Mouse (Mus musculus) brain, adult 2 months (tissue): ENCODE measurements at regions not wholly inside any gene's neighbourhood (a gene's known extent, or its start where the extent isn't known, plus 50 kb on each side); places are given as distances from the start of the nearest gene placed in this dataset.
A peak's percentile ranks its signal among the peaks of the same experiment; 100 is the strongest.
"Not testable (repeated sequence)": the region's sequence is repeated elsewhere in the genome, so short reads cannot be mapped to it uniquely, and the experiment has no call there.

Experiments used
- DNase-seq: peaks from one replicate; pipeline ENCODE4 v3.0.0; 2011; ENCODE audit warnings: low read depth, low spot score

- no peak for DNase-seq
These were observed 167.9 kb downstream of the Basp1 start for GRCm38 (mm10) chr15:25245631-25246030.

DNA sequence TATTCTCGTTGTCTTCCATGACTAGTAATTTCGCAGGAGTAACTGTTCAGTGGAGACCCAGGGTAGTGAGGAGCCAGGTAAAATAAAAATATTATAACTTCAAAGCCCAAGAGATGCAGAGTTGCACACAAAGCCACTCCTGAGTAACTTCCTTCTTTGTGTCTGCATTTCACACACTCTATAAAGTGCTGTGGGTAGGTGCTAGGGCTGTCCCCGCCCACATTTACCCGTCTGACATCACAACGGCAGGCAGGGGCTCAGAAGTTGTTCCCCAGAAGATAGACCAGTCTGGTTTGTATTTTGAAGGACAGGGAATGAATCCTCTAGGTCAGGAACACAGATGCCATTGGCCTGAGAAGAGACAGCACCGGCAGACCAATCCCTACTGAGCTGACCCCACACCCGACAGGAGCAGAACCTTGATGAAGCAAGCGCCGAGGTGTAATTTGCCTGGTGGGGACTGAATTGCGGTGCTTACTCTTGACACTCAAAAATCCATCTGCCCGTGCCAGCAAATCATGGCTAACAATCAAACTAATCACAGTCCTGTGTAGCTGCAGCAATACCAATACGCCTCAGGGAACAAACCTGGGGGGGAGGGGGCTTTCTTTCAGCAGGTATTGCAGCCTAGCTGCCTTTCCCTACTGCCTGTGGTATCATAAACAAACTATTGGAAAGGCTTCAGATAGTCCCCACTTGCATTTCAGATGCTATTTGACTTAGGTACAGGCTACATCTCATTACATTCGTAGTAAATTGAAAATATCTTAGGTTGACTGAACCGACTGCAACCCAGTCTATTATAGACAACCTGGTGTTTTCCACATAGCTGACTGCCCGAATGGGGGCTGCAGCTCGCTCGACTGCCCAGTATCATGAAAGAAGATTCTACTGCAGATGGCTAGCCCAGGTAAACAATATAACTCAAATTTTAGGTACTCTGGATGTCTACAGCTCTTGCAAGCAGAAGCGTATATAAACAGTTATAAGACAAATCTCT, 175.6 kb downstream of the Basp1 start:
- no peak for DNase-seq

DNA sequence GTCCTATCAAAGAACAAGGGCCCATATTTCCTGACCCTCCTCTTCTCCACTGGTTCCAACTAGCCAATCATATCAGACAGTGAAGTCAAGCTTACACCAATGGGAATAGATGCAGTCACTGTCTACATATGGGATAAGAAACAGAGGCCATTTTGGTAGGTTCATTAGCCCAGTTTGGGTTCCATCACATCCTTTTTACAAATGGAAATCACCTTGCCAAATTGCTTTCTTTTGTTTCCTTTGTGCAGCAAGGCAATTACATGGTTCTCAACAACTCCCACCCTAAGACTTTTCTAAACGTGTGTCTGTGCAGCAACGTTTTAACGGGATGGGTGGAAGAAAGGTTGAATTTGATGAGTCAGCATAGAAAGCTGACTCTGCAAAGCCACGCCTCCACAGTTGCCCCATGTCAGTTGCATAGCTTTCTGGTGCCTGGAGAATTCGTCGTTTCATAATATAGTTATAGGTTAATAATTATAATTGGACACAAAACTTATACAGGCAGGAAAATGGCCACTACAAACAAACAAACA, 177.3 kb downstream of the Basp1 start:
- DNase-seq: no peak

DNA sequence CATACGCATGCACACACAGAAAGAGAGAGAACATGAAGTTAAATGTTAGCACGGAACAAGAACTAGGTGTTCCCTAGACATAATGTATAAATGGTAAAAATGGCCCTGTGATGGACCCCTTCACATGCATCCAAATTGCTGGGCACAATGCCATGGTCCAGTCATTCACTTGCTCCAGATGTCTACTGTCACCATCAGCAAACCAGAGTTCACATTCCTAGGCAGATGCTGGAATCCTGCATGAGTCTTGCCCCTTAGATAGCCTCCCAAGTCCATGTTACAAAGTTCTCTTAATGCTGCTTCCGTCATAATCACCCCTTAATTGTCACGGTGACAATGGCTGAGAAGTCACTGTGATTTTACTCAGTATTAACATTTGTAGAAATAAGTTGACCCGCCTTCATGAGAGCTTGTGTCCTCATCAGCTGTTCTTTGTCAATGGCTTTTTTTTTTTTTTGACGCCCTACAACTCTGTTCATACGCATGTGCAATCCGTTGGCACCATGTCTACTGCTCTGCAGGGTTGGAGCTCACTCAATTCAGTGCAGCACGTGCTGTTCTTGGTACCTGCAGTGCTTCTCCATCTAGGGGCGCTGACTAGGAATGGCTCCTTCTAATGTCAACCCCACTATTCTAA, 179.4 kb downstream of the Basp1 start:
- no peak for DNase-seq

- no peak for DNase-seq
These were observed 183.4 kb downstream of the Basp1 start for GRCm38 (mm10) chr15:25230213-25230612.

DNA sequence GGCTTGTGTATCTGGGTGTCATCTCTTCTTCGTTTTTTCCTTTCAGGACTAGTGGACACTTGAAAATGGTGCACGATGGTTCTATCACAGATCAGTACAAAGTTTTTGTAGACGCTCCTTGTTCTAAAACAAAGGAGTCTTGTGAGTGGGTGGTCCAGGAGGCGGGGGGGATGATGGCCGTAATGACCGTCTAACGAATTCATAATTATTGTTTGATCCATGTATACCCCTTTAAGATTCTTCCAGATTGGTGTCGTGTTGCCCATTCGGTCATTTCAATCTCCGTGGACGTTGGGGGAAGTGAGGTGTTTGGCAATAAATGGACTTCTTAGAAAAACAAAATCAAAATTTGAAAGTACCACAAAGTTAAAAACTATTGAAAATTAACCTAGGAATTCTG, 183.8 kb downstream of the Basp1 start:
- DNase-seq: no peak

- no peak for DNase-seq
These were observed 186.1 kb downstream of the Basp1 start for GRCm38 (mm10) chr15:25227496-25227895.

GRCm38 (mm10) chr15:25225936-25226335, 187.6 kb downstream of the Basp1 start:
- no peak for DNase-seq

DNA sequence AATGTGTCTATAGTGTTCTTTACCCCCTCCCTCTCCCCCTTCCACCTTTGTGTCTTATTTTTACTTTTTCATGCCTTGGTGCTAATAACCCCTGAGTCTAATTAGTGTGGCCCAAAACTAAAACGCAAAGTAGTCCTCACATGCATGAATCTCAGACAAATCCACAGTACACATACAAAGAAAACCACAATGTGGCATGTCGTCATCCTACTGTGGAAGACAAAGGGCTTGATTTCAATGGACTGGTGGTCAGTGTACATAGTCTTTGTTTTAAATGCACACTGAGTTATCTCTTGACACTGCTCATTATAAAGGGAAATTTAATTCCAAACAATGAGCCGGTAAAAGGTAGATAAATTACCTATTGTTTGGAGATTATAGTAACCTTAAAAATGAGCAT, 188.1 kb downstream of the Basp1 start:
- no peak for DNase-seq

DNA sequence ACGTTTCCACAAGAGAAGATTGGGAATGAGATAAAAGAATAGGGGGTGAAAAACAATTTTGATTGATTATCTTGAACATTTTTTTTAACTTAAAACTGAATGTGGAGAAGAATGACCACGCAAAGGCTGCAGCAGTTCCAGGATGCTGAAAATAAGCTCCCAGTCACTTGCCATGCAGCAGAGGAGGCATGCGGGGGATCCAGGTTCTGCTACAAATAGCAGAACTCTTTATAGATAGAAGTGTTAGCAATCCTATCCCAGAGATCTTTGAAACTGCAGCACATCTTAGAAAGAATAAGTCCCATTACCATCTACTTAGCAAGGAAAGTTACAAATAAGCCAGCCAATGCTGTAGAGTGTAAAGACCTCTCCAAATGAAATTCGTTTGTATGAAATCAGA, 191.8 kb downstream of the Basp1 start:
- DNase-seq: peak; percentile 87

GRCm38 (mm10) chr15:25216375-25216774, 197.2 kb downstream of the Basp1 start:
- DNase-seq: peak; percentile 37

DNA sequence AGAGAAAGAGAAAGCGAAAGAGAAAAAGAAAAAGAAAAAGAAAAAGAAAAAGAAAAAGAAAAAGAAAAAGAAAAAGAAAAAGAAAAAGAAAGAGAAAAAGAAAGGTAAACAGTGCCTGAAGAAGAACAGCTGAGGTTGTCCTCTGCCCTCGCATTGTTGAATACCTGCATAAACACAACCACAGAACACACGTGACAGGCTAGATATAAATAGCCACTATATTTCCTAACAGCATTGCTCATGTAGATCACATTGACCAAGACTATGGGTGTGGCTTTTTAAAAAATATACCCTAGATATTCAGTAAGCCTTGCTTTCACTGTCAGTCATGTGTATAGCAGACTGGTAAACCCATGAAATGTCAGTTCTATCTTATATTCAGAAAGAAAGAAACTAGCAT, 211.5 kb downstream of the Basp1 start:
- no peak for DNase-seq

- not testable (repeated sequence) for DNase-seq
These were observed 213.3 kb downstream of the Basp1 start for GRCm38 (mm10) chr15:25200249-25200648.

GRCm38 (mm10) chr15:25187881-25188326, 225.7 kb downstream of the Basp1 start:
- peak; percentile 40 for DNase-seq

DNA sequence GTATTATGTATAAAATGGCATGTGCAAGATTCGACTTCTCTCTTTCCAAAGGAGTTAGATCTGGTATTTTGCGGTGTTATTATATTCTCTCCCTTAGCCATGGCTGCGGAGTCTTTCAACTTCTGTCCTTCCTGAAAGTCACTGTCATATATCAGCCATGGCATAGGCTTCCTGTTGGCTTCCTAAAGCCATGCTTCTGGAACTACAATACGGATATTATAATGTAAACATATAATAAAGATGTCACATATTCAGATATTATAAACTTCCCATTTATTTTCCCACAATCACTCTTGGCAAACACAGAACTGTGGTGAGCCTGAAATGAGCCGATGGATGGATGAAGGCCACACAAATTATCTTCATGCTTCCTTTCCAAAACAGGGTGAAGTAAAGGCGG, 240.8 kb downstream of the Basp1 start:
- DNase-seq: no peak

- no peak for DNase-seq
These were observed 267.2 kb downstream of the Basp1 start for GRCm38 (mm10) chr15:25146371-25146770.

DNA sequence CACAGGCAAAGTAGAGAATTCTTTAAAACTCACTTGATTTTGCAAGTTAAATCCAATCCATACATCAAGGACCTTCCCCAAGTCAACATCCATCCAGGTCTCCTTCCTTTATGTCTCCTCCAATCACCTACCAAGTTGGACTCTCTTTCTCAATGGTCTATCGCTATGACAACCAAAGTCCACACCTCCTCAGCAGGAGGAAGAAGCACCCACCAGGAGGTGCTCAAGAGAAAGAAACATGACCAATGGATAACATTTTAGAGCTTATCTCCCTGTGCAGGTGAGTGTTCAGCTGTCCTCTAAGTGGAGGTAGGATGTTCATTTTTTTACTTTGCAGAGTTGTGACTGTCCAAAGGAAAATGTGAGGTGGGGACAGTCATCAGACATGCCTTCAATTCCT, 269.3 kb downstream of the Basp1 start:
- DNase-seq: peak; percentile 11

DNA sequence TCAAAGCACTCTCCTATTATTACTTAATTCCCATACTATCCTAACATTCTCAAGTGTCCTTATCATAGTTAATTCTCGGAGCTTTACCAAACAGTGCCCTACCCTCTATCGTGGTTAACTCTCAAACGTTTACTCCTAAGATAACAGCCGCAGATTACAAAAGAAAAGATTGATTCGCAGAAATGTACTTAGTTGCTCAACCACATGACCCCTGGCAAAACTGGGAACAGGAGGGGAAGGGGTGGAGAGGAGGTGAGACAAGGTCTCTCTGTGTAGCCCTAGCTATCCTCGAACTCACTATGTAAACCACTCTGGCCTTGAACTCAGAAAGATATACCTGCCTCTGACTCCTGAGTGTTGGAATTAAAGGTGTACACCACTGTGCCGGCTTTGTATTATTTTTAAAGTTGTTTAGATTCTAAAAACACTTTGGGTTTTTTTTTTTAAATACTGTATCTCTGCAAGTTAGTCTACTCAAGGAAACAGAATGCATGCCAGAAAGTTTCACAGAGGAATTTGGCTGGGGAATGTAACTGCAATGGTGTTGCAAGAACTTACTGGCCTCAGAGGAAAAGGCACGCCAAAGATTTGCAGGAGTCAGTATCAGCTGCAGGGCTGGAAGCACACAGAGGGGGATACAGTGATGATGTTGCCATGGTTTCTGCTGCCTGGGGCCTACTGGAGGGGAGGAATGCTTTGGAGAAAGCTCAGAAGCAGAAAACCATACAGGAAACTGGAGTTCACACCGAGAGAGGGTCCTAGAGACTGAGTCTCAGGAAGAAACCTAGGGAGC, 273.0 kb downstream of the Basp1 start:
- peak; percentile 44 for DNase-seq

- no peak for DNase-seq
These were observed 276.5 kb downstream of the Basp1 start for GRCm38 (mm10) chr15:25137091-25137490.

DNA sequence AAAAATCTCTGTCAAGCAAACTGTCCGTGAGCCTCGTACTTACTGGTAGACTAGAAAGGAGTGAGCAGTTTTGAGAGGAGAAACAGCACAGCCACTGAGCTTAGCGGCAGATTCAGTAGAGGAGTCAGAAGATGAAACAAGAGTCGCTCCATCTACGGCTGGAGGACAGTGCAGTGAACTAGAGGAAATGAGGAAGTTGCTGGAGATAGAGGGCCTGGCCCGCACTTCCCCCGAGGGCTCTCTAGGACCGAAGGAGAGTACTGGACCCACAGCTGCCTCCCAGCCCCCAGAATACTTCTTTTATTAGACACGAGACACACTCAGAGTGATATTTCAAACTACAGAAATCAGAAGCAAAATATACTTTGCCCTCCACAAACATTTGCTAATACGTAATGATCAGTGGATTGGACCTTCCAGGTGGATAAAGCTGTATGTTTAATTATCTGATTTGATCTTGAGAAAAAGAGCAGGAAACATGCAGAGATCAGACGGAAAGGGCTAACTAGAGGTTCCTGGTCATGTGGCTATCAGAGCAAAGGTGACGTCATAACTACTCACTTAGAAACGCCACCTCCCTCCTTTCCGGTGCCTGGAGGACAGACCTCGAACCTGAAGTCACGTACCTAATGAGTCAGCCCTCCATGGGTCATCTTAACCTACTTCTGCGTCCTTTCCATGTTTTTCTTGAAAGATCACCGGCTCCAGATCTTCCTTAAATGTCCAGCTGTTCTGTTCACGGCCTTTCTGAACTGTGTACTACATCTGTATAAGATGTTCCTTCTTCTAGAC, 277.9 kb downstream of the Basp1 start:
- no peak for DNase-seq

DNA sequence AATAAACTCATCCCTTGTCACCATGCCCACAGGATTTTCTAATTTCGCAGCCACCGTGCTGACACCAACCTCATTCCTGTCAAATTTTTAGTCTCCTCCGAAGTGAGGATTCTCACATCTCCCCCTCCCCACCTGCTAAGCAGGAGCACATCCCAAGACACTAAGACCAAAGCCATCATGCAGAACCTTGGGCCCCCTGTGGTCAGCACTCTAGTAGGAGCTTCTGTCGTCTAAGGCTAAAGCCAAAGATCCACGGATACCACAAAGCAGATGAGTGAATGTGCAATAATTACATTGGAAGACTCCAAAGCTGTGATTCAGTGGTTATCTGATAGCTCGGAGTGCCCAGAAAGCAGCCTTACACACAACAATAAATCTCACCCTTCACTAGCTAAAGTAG, 283.5 kb downstream of the Basp1 start:
- no peak for DNase-seq
